Mouse (Mus musculus) activated CD4-positive, CD25-positive, alpha-beta regulatory T cell (primary cell): ENCODE results near the gene Olfr1220. TPM values are rescaled to one million over a fixed set of nuclear protein-coding genes. Genes with fewer than 3 reads are reported as not detected.

ENCODE experiments used
- polyA plus RNA-seq, 2 experiments: library from polyadenylated mRNA; unstranded; fragments of 100-300 nt; shearing (Covaris generic); gene quantifications; one replicate each; pipeline ENCODE4 v1.2.1; 2017

The Olfr1220 gene
- polyA plus RNA-seq = under 1 TPM in 1 of 2 experiments, not detected in 1; 0.17 TPM

DNA sequence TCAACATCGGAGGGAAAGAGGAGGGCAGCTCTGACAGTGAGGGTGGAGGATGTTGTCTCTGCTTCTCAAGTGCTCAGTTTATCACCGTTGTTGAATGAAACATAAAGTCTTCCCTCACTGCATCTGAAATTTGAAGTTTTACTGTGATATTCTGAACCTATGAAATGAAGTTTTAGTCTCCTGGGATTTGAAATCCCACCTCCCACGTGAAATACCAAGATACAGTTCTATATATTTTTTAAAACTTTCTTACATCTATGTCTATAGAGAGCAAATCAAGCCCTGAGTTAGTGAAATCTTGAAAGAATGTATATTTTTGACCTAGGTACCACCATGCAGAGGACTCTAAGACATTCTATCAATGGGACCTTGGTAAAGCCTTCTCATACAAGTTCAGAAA, at the start of gene Olfr1220:
TSS of gene Olfr1220 (minus strand) at position 101 of the 400 bp plus-strand sequence.

DNA sequence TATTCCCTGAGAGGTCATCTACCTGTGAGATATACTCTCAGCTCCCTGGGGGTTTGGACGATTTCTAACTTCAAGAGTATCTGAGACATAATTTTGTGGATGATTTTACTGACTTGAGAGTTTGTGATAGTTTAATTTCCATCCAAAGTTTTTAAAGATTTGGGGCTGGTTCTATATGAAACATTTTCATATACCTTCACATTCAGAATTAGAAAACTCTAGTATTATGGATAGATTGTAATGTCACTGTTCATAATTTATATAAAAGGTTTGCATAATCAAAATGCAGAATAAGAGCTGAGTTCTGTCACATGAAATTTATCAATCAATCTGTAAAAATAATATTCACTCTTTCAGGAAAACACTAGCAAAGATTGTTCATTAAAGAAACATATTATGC, 44.8 kb upstream of the Olfr1220 start, which contains the start of gene Olfr1223:
TSS of gene Olfr1223 (minus strand) at position 101 of the 400 bp plus-strand sequence.

DNA sequence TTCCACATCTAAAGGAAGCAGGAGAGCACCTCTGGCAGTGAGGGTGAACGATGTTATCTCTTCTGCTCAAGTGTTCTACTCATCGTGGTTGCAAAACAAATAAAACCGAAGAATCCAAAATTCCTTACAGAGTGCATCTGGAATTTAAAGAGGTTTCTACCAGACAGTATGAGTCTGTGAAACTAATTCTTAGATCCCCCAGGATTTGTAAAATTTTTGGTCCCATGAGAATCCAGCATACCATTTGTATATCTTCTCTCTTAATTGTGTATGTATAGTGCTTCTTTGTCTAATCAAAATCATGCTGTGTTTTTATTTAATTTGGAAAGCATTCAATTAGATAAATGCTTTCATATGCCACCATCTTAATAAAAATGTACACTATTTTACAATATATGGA, 26.3 kb upstream of the Olfr1220 start, which contains the start of gene Olfr1222:
TSS of gene Olfr1222 (minus strand) at position 101 of the 400 bp plus-strand sequence.

DNA sequence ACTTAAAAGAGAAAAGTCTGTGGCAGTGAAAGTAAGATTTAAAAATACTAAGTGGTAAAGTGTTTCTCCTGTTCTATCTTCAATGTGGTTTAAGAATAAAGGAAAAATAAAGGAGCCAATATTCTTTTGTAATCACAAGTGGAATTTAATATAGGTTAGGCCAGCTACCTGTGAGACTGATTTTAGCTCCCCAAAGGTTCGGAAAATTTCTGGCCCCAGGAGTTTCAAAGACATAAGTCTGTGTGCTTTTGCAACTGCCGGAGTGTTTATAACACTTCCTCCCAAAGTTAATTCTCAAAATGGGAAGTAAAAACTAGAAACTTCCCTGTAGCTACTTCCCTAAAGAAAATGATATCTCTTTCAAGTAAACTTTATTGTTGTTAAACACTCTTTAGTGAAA, 10.5 kb upstream of the Olfr1220 start, which contains the start of gene Olfr1221:
TSS of gene Olfr1221 (minus strand) at position 101 of the 400 bp plus-strand sequence.

DNA sequence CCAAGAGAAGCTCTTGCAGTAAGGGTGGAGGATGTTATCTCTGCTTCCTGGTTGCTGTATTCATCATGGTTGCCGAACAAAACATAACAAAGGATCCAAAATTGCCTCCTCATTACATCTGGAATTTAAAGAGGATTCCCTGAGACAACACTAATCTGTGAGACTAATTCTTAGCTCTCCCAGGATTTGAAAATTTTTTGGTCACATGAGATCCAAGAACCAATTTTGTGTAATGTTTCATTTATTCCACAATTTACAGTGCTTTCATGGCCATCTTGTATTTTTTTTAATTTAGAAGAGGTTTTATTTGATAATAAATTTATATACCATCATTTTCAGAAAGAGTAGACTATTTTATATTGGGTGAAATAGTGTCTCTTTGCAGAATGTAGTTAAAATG, 23.2 kb downstream of the Olfr1220 start, which contains the start of gene Olfr1219:
TSS of gene Olfr1219 (minus strand) at position 101 of the 400 bp plus-strand sequence.

DNA sequence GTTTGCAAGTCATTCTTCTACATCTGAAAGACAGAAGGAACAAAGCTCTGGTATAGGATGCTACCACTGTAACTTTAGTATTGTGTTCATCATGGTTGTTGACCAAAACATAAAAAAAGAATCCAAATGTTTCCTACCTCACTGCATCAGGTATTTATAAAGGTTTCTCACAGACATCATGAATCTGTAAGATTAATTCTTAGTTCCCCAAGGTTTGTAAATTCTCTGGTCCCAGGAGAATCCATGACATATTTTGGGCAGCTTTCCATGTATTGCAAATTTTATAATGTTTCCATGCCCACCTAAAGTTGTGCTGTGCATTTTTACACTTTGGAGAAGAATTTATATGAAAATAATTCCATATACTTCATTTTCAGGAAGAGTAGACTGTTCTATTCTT, 45.5 kb downstream of the Olfr1220 start, which contains the start of gene Olfr1218:
TSS of gene Olfr1218 (minus strand) at position 101 of the 400 bp plus-strand sequence.

Other genes starting within 250 kb of the Olfr1220 start
- under 1 TPM in 1 of 2 experiments, not detected in 1; 0.50 TPM for gene Olfr1206, start 243.6 kb downstream of the Olfr1220 start, polyA plus RNA-seq
- under 1 TPM in 1 of 2 experiments, not detected in 1; 0.28 TPM for gene Olfr1208, start 204.5 kb downstream of the Olfr1220 start, polyA plus RNA-seq
- gene Olfr1209, start 191.7 kb downstream of the Olfr1220 start, polyA plus RNA-seq = under 1 TPM in 1 of 2 experiments, not detected in 1; 0.05 TPM
- not detected for gene Olfr1211, start 168.7 kb downstream of the Olfr1220 start, polyA plus RNA-seq
- not detected for gene Olfr1212, start 152.9 kb downstream of the Olfr1220 start, polyA plus RNA-seq
- gene Gm13762, start 126.6 kb downstream of the Olfr1220 start, polyA plus RNA-seq = not detected
- gene Olfr1214, start 114.2 kb downstream of the Olfr1220 start, polyA plus RNA-seq = not detected
- under 1 TPM in 1 of 2 experiments, not detected in 1; 0.23 TPM for gene Olfr1215, start 99.9 kb downstream of the Olfr1220 start, polyA plus RNA-seq
- not detected for gene Olfr1216, start 88.5 kb downstream of the Olfr1220 start, polyA plus RNA-seq
- under 1 TPM in 1 of 2 experiments, not detected in 1; 0.19 TPM for gene Olfr1217, start 74.8 kb downstream of the Olfr1220 start, polyA plus RNA-seq
- not detected for gene Olfr1218, start 45.6 kb downstream of the Olfr1220 start, polyA plus RNA-seq
- gene Olfr1219, start 23.3 kb downstream of the Olfr1220 start, polyA plus RNA-seq = not detected
- gene Olfr1221, start 10.4 kb upstream of the Olfr1220 start, polyA plus RNA-seq = not detected
- gene Olfr1222, start 26.2 kb upstream of the Olfr1220 start, polyA plus RNA-seq = under 1 TPM in 1 of 2 experiments, not detected in 1; 0.07 TPM
- under 1 TPM; 0.13 to 0.37 TPM for gene Olfr1223, start 44.7 kb upstream of the Olfr1220 start, polyA plus RNA-seq
- under 1 TPM in 1 of 2 experiments, not detected in 1; 0.23 TPM for gene Olfr1224-ps1, start 57.3 kb upstream of the Olfr1220 start, polyA plus RNA-seq
- gene Olfr1225, start 67.8 kb upstream of the Olfr1220 start, polyA plus RNA-seq = not detected
- not detected for gene Olfr1226, start 93.2 kb upstream of the Olfr1220 start, polyA plus RNA-seq
- gene Olfr1228, start 147.2 kb upstream of the Olfr1220 start, polyA plus RNA-seq = under 1 TPM in 1 of 2 experiments, not detected in 1; 0.32 TPM
- not detected for gene Olfr1229, start 181.2 kb upstream of the Olfr1220 start, polyA plus RNA-seq
- gene Olfr1230, start 190.4 kb upstream of the Olfr1220 start, polyA plus RNA-seq = not detected
- gene Olfr1231, start 200.2 kb upstream of the Olfr1220 start, polyA plus RNA-seq = under 1 TPM in 1 of 2 experiments, not detected in 1; 0.31 TPM
- gene Olfr1232, start 222.8 kb upstream of the Olfr1220 start, polyA plus RNA-seq = not detected
- under 1 TPM in 1 of 2 experiments, not detected in 1; 0.04 TPM for gene Olfr1233, start 235.6 kb upstream of the Olfr1220 start, polyA plus RNA-seq